Mouse (Mus musculus) lung, adult 18-20 months (tissue): ENCODE measurements around the gene Sesn3.
"Not testable (repeated sequence)": the region's sequence is repeated elsewhere in the genome, so short reads cannot be mapped to it uniquely, and the experiment has no call there.

ENCODE experiments used
- DNase-seq, 2 experiments: peaks; one replicate each; pipeline ENCODE4 v3.0.0; 2022; ENCODE audit warnings: mixed read lengths in 2 of 2

The Sesn3 gene

DNA sequence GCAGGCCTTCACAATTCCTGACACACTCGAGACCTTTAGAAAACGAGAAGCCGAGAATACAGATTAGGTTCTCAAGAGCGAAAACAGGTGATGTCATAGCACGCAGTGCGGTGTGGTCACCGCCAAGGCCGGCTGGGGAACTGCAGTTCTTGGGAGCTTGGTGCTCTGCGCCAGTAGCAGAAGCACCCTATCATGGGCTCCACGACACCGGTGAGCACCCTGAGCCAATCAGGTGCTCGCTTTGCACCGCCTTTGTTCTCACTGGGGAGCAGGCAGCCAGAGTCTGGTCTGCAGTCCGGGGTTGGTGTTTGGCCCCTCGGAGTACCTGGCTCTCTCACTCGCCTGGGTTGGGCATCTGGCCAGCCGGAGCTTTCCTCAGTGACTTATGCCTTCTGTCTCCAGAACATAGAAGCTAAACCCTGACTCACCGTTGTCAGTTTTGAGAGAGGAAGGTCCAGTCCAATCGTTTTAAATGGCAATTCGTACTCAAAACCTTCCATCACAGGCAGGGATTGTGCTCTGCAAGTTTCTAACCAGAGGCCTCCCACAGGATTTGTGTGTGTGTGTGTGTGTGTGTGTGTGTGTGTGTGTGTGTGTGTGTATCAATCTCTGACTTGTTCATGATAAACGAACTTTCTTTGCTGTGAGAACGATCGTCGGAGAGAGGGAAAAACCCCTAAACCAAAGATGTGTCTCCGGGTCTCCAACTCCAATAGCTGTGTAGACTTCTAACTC is at the start of gene Sesn3:
Gene Sesn3 (plus strand): TSS at position 82 of the 735 bp plus-strand sequence.
- DNase-seq = peak; percentile 80 to 86

DNA sequence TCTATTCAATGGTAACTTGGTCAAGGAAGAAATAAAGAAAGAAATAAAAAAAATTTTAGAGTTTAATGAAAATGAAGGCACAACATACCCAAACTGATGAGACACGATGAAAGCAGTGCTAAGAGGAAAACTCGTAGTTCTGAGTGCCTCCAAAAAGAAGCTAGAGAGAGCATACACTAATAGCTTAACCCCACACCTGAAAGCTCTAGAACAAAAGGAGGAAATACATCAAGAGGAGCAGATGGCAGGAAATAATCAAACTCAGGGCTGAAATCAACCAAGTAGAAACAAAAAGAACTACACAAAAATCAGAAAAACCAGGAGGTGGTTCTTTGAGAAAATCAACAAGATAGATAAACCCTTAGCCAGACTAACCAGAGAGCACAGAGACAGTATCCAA is 47.8 kb upstream of the Sesn3 start:
- not testable (repeated sequence) for DNase-seq

DNA sequence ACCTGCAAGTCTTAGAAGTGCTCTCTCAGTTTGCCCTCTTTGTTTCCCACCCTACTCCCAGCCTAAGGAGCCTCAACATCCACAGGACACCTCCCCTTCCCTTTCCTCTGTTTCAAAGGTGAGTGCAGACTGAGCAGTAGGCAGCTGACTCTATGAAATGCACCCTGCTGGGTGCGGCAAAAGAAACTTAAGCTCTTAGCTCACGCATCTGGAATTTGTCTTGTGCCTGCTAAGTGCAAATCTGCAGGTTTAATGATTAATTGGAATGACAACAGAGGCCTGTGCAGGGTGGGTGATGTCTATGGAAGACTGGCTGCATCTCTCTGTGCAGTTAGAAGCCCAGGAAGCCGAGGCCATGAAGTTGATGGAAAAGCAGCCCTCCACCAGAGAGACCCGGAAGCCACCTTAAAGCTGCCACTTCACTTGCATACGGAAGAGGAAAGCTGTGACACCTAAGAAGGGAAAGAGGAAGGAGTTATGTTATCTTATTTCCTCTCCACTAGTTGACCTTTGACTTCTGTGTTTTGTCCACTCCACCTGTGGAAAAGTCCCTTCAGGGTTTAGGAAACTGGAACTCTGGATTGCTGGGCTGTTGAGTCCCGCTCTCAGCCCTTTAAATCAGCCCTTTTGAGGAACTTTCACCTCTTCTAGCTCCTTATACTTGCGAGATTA is 41.0 kb upstream of the Sesn3 start:
- peak in 1 of 2 experiments; percentile 24 for DNase-seq

DNA sequence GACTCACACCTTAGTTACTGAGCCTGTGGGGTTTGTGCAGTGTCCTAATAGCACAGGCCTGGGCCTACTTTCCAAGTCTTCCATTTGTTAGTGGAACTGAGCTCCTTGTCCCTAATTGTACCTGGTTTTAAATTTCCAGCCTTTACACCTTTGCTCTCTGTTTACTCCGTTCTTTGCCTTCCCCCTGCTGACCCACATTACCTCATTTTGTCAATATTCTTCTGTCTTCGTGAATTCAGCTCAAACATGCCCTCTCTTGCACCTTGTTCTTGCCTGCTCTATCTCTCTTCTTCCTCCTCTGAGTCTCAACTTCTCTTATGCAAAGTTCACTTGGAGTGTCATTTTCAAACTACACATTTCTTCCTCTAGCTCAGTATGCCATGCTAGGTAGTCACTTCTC is 39.6 kb upstream of the Sesn3 start:
- no peak for DNase-seq

DNA sequence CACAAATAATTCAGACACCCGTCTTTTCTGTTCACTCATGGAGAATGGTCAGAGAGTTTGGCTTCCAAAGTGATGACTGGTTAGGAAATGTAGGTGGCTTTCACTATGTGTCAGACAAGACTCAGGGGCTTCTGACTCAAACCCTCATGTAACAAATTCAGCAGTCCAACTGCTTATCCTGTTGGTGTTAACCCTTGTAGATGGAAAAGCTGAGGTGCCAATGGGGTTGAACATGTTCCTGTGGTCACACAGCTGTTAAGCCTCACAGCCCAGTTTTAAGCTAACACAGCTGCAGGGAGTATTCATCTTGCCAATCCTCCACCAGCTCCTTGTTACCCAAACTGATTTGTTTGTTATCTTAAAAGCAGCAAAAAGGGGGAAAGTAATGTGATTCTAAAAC is 33.9 kb upstream of the Sesn3 start:
- DNase-seq = not testable (repeated sequence)

DNA sequence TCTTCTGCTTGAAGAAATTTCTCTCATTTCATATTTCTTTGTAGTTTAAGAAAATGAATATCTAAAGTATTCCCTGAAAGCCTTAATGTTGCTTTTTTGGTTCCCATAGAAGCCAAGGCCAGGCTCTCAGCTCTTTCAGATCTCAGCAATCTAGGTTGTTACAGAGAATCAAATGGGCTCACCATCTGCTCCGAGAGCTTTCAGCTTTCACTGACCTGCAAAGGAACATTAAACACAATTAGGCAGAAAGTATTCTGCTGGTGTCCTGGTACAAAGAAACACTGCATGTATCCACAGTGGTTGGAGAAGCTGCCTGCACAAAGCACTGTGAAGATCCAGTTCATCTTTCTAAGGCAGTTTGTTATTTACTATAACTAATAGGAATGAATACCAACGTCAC is 32.6 kb upstream of the Sesn3 start:
- no peak for DNase-seq

DNA sequence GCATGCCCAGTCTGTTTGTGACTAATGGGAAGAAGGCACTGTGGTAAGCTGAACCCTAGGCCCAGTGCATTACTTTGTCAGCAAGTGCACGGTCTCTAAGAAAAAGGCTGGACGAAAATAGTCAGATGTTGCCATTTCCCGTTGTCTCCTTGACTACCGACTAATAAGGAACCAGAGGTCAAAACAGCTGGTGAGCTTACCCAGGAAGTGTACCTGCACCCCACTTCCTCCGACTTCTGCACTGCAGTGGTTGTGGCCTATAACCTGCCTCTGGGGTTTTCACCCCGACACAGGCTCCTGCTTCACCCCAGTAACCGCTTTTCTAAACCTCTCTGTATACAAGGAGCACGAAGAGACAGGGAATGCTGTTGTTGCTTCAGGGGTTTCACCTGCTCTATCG is 30.3 kb upstream of the Sesn3 start:
- peak; percentile 11 to 15 for DNase-seq

DNA sequence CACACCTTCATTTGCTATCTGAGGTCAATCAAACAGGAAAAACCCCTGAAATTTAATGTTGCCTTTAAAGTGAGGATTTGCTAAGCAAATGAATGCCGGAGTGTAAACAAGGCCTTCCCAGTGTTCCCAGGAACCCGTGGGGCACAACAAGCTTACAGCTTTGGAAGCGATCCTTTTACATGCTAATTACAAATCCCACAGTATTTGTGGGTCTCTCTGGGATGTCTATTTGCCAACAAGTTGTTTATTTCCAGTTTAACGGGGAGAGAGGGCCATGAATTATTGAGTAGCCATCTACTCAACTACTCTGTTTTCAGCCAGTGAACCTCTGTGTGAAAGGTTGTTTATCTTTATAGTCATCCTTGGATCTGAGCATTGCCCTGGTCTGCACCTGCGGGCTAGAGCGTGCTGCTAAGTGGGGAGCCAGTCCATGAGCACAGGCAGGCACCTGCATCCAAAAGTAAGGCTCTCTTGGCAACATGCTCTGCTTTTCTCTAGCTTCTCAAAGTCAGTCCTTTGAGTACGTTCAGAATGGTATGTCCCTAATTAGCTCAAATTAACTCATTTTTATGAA is 29.8 kb upstream of the Sesn3 start:
- DNase-seq = no peak

DNA sequence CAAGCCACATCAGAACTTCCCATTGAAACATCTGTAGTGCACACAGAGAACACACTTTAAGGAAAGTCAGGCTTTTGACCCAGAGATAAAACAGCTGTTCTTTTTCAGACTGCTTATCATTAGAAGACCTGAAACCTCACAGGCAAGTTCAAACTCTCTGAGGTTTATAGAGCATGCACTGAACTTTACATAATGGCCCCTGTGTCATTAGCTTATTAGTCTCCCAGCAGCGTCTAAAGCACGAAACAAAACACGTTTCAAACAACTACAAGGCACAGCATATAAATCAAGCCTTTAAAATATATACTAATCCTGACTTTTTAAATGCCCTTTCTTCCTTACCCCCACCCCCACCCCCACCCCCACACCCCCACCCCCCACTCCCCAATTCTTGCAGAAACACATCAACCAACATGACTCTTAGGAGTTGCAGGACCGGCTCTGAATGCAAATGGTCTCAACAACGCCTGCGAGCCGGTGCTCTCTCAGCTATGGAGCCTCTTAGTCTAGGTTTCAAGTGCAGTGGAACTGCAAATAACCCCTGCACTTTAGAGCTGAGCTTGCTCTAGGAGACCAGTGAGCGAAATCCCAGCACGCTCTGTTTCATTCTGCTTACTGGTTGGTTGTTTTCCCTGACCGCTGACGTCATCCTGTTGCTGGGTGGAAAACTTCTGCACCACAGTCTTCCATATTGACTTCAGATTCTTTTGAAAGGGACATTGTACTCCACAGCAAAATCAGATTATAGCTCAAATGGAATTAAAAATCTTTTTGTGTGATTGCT is 28.7 kb upstream of the Sesn3 start:
- peak; percentile 72 to 79 for DNase-seq

DNA sequence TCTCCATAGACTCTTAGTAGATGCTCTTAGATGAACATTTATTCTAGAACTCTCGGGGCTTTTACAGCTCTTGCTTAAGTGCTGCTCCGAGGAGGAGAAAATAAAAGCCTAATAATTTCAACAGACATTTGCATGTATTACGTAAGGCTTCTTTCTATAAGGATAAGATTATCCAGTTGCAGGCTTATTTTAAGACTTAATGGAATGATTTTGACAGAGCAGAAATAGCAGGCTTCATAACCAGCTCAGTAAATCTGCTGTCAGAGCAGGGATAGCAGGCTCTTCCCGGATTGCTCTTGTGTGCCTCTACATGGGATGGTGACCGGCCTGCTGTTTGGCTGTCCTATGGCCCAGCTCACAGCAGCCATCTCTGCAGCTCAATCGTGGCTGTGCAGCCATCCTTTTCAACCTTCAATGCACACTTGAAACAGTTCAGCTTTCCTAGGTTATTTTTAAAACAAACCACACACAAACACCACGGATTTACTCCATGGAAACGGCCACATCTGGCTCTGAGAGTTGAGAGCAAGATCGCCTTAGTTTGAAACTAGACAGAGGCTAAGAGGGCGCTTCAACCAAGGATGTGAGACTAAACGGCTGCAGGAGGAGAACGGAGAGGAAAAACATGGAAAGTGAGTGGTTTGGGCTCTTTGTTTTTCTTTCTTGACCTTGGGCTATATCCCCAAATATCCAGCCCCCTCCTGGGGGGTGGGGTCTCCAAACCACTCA is 27.2 kb upstream of the Sesn3 start:
- no peak for DNase-seq

DNA sequence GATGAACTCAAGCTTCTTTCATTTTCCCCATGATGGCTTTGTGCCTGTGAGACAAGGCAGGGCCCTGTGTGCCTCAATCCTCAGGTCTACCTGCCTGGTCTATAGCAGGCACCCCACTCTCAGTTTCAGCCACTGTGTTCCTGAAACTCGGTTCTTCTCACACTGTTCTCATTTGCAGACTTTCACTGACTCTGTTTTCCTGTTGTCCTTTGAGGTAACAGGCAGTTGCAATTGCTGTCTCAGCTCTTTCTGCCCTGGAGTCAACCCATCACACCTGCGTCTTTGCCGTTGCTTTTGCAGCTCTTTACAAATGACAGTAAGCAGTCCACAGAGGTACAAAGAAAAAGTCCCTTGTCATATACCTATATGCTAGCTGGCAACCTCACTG is 26.7 kb upstream of the Sesn3 start:
- DNase-seq = no peak

DNA sequence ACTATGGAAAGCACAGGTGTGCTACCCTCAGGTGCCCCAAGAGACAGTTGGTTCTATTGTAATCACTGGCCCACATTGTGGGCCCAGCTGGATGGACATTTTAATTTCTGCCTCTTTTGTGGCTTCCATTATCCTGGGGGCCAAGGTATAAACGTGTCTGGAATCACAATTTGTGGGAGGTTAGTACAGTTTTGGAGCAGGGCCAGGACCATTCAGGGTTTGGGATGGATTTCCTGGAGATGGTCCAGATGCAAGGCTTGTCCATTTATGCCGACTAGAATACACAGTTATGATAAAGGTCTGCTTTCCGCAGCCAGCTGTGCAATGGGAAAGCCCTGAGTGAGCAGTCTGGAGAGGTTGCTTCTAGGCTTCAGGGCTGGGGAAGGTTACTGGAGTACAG is 13.7 kb upstream of the Sesn3 start:
- no peak for DNase-seq

DNA sequence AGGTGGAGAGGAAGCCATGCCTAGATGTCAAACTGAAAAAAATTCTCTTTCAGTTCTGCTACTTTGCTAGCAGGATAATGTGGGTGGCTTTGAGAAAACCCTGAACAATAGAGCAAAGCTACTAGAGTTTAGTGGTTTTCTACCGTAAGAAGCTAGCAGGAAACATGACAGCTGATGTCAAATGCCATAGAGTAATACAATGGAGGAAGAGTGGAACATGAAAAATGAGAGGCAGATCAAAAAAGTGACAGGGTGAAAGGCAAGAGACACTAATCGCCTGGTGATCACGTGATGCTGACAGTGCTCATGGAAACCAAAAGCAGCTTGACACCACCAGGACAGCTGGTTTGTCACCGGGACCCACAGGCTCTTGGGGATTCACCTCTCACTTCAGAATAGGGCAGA is 12.3 kb upstream of the Sesn3 start:
- DNase-seq = no peak

DNA sequence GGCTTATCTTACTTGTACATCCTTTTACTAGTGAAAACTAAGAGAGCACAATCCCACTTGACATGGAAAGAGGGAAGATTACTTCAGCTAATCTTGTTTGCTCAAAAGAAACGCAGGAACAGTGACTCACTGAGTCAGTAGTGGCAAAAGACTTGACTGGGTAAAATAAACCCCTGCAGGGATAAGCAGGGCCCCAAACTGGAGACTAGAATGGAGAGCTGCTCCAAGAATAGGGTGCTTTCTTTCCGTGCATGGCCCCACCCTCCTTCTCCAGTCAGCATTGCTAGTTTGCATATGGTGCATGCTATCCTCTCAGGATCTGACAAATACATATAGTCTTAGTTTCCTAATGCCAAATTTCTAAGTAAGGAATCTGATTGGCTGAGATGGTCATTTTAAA is 8.4 kb upstream of the Sesn3 start:
- DNase-seq = no peak

DNA sequence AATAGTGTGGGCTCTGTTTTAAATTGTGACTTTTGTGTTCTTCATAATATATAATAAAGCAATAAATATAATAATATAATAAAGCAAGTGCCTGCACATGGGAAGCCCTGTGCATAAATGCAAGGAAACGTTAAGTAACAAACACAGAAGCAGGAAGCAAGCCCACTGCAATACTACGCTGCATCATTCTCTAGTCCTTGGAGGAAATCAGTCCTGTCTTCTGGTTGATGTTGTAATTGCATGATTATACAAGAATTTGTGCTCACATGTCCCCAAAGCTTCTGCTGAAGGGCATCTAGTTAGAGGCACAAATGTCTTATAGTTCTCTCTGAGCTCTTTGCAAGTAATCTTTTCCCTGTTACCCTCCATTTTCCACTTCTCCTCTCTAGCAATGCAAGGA is 6.3 kb upstream of the Sesn3 start:
- DNase-seq = no peak

DNA sequence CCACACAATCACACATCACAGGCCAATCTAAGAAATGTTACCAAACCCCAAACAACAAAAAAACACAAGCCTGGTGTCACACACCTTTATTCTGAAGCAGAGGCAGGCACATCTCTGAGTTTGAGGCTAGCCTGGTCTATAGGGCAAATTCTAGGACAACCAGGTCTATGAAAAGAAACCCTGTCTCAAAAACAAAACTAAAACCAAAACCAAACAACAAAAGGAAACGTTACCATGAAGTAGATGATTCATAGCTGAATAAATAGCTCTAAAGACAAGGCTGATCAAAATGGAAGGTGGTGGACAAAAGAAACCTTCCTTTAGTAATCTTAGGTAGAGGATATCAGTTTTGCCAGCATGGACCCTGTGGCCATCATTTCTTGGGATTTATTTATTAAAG is 1.9 kb upstream of the Sesn3 start:
- no peak for DNase-seq

DNA sequence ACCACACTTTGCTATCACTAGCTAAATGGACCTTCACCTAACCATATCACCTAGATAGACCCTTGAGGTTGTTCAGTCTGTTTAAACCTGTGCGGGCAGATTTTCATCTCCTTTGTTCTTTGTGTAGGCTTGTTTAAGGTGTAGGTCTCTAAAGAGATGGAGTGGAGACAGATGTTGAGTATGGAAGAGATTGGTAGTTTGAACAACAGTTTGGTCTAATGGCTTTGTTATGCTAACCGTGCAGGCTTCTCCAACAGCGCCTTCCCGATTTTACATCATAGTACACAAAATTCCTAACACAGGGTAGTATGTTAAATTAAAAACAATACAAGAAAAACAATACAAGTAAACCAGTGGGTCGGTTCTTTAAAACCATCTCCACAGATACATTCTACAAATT is 281 bp upstream of the Sesn3 start:
- no peak for DNase-seq

DNA sequence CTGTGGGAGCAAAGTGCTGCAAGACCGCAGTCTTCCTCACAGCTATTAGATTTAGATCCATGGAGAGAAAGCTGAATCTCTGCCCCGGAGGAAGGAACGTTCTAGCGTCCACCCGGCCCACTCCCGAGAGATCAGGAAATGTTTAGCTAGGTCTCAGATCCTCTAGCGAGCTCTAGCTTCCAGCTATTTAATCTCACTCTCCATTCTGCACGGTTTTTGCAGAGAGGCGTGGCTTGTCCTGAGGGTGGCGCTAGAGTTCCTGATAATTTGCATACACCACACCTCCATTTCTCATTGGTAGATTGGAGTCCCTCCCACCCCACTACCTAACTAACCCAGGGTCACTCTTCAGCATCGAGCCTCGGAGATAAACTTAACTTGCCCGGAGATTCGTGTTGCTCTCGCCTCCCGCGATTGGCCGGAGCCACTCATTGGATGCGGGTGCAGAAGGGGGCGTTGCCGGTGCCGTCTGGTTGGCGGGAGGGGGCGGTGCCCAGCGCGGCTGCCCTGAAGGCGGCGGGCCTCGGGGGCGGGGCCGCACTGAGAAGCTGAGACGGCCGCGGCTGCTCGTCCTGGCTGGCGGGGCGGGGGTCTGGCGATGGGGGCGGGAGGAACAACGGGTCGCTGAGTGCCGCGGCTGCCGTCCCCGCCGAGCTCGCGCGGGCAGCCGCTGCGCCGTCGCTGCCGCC is 1.1 kb downstream of the Sesn3 start:
- peak; percentile 99 for DNase-seq

DNA sequence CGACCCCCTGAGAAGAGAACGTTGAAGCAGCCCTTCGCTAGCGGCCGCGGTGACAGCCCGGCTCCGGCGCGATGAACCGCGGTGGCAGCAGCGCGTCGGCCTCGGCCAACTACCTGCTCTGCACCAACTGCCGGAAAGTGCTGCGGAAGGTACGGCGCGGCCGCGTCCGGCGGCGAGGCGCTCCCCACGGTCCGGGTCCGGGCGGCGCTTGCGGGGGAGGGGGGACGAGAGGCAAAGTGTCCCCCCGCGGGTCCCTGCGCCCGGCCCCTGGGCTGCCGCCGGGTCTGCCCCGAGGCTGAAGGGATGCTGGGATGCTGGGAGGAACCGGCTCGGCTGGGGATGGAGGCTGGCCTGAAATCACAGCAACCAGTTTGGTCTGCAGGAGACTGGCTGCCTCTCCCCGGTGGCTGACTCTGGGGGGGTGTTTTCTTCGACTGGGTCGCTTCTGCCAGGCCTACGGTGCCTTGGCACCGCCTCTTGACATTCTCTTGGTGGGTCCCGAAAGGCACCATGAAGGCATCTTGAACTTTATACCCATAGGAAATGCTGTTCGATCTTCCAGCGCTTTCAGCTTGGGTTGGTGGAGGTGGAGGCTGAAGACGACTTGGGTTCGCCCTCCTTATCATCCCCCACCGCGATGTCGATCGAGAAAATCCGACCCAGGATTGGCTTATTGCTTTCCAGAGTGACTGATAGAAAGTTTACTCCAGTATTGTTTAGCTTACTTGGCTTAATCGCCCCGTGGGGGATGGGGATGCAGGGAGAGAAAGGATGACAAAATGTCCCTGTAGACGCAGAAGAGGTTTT is 1.8 kb downstream of the Sesn3 start:
- peak; percentile 7 to 20 for DNase-seq

DNA sequence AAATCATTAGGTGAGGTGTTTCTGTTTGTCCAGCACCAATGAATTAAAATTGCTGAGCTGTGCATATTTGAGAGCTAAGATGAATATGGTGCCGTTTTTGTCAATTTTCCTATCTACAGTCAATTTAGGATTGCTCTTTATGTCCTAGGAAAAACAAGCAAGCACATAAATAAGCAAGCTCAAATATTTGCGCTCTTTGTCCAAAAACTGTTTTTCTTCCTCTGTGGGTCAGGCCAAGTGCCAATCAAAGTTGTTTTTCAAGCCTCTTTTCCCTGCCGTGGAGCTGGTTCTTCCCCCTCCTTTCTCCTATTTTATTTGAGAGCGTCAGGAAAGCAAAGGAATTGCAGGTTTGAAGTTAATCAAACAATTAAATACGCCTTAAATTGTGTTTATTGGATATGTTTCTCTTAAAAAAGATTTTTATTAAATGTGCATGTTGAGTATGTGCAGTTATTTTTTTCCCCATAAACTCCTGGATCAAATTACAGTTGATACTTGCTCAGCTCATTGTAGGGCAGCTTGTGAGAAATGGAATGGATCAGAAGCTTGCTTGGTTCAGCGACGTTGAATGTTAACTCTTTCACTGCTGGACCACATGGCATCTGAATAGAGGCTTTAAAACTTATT is 2.6 kb downstream of the Sesn3 start:
- DNase-seq = no peak

DNA sequence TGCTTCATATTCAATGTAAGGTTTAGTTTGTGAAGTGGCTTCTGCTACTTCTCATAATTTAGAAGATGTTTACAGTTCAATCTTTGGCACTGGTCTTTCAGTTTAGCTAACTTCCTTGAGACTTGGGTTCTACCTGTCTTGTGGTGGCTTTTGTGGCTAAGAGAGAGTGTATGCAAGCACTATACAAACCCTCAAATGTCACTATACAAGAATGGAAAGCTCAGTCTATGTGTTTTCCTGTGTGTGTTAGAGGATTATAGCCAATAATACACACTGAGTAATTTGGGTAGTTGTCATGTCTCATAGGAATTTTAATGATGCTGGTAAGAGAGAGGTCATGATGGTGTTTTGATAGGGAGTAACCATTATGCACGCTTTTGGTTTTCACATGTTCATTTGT is 5.8 kb downstream of the Sesn3 start:
- DNase-seq = no peak
